Mouse (Mus musculus): ENCODE results near the gene Hdac4. TPM values are rescaled to one million over a fixed set of nuclear protein-coding genes. Genes with fewer than 3 reads are reported as not detected.
A peak's percentile ranks its signal among the peaks of the same experiment; 100 is the strongest.

The Hdac4 gene
- polyA plus RNA-seq, 1 experiment from 2014 or later: 15.0 TPM

DNA sequence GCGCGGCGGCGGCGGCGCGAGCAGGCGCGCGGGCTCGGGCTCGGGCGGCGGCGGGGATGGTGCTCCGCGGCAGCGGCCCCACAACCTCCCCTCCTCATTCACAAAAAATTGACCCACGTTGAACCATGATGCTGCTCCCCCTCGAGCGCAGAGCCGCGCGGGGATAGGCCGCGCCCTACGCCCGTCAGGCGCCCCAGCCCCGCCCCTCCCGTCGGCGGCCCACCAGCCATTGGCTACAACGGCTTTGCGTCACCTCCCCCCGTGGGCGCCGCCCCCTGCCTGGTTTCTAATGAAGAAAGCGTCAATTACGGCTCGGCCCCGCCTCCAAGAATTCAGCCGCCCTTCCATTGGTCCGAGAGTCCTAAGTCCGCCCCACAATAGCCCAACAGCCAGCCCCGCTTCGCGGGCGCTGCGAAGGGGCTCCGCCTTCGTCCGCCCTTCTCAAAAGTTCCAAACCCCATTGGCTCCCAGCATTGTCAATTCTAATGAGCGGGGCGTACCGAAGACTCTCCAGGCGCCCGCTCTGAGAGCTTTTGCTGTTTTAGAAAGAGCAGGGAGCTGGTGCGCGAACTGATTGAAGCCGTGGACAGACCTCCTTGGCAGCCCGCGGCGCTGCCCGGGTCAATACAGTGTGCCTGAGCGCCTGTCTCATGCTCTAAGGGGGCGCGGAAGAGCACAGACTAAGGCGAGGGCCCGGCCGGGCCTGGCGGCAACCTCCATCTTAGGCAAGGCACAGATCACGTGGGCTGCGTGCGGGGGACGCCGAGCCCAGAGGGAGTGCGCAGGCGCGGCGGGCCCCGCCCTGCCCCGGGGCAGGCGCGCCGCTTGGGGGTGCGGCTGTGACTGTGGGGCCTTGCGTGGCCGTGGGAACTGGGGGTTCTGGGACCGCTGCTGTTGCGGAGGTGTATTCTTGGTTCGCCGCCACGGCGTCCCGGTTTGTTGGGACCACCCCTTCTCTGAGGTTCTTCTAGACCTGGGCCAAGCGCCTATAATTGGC lies 15.1 kb downstream of the Hdac4 start:
- peak overlapping the region; percentile 81 for H3K9ac ChIP-seq (ENCODE audit: low read length)
- peaks cover 16% of the 10 kb centered on the region for H3K4me1 ChIP-seq (replicated peaks; ENCODE audit: control insufficient read depth, insufficient read depth, low read length)
- no peaks in the 10 kb centered on the region for H3K9me3 ChIP-seq (ENCODE audit: control insufficient read depth, low read length)
- ATAC-seq (replicated peaks; ENCODE audit: low FRiP score, low TSS enrichment, low read depth): peak; percentile 98
- no peaks in the 10 kb centered on the region for H3K36me3 ChIP-seq (ENCODE audit: control insufficient read depth, insufficient read depth, low read length)
- H3K4me2 ChIP-seq (ENCODE audit: low read length): peak overlapping the region; percentile 71
- WGBS: under 1% methylated on average over 96 of the region's 97 CpGs
- peak overlapping the region; percentile 94 for H3K27ac ChIP-seq (ENCODE audit: low read depth)
- peak; percentile 99 for DNase-seq (ENCODE audit: low spot score)
- peak overlapping the region; percentile 76 for H3K4me3 ChIP-seq (ENCODE audit: low read depth, low read length)
- no peaks in the 10 kb centered on the region for H3K27me3 ChIP-seq (replicated peaks; ENCODE audit: control insufficient read depth, insufficient read depth, low read length)

DNA sequence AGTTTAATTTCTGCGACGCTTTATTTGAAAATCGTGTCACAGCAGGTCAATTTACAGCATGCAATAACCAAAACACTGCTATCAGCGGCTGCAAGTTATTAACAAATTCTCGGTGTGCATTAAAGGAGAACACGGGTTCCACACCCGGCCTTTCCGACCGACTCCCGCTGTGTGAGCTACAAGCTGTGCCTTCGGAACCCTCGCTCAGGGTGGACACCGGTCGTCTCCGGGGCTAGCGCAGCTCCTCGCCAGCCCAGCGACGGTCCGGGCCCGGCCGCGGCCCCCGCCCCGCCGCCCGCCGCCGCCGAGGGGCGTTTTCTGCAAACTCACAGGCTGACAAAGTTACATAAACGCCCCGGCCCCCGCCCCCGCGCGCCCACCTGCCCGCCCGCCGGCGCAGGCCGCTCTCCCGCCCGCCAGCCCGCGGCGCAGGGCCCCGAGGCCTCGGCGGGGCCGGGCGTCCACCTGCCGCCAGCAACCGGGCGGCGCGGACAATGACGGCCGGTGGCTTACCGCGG lies 16.0 kb downstream of the Hdac4 start:
- 0 out of 2 replicates have a peak, but pooled peaks have one; percentile 0 for ATAC-seq (replicated peaks; ENCODE audit: low FRiP score, low TSS enrichment, low read depth)
- Histone ChIP-seq H3K36me3 (ENCODE audit: control insufficient read depth, insufficient read depth, low read length) (no peaks in the 10 kb centered on the region), H3K9ac (ENCODE audit: low read length) (peak overlapping the region; percentile 81), H3K4me1 (replicated peaks; ENCODE audit: control insufficient read depth, insufficient read depth, low read length) (peaks cover 21% of the 10 kb centered on the region), H3K4me2 (ENCODE audit: low read length) (peak overlapping the region; percentile 60), H3K9me3 (ENCODE audit: control insufficient read depth, low read length) (no peaks in the 10 kb centered on the region), H3K4me3 (ENCODE audit: low read depth, low read length) (peak overlapping the region; percentile 76), H3K27ac (ENCODE audit: low read depth) (peak overlapping the region; percentile 74; the same call in 1 of the 2 replicates), H3K27me3 (replicated peaks; ENCODE audit: control insufficient read depth, insufficient read depth, low read length) (no peaks in the 10 kb centered on the region)
- under 1% methylated on average over 51 of the region's 61 CpGs for WGBS
- DNase-seq (ENCODE audit: low spot score): peak; percentile 77

DNA sequence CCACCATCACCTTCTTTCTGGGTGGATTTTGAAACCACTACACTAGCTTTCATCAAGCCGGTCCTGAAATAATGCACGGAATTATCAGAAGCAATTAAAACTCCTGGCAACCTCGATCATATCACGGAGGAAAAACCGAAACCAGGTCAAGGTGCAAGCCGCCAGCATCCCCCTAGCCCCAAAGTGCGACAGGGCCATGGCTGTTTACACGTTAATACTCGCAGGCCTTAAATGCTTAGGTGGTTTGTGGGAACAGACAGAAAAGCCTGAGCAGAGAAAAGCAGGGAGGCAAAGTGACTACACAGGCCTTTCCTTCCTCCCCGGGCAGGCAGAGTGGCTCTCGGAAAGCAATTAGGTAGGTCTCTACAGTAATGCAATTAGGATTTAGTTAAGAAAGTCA lies 16.4 kb downstream of the Hdac4 start:
- Histone ChIP-seq H3K9ac (ENCODE audit: low read length) (peak overlapping the region; percentile 81), H3K4me1 (replicated peaks; ENCODE audit: control insufficient read depth, insufficient read depth, low read length) (peaks cover 25% of the 10 kb centered on the region), H3K36me3 (ENCODE audit: control insufficient read depth, insufficient read depth, low read length) (no peaks in the 10 kb centered on the region), H3K4me3 (ENCODE audit: low read depth, low read length) (peak overlapping the region; percentile 76), H3K27me3 (replicated peaks; ENCODE audit: control insufficient read depth, insufficient read depth, low read length) (no peaks in the 10 kb centered on the region), H3K27ac (ENCODE audit: low read depth) (no peak overlapping the region), H3K9me3 (ENCODE audit: control insufficient read depth, low read length) (no peaks in the 10 kb centered on the region), H3K4me2 (ENCODE audit: low read length) (peak overlapping the region; percentile 60)
- ATAC-seq (replicated peaks; ENCODE audit: low FRiP score, low TSS enrichment, low read depth): no peak
- 7% methylated on average over 11 of the region's 11 CpGs for WGBS
- no peak for DNase-seq (ENCODE audit: low spot score)

DNA sequence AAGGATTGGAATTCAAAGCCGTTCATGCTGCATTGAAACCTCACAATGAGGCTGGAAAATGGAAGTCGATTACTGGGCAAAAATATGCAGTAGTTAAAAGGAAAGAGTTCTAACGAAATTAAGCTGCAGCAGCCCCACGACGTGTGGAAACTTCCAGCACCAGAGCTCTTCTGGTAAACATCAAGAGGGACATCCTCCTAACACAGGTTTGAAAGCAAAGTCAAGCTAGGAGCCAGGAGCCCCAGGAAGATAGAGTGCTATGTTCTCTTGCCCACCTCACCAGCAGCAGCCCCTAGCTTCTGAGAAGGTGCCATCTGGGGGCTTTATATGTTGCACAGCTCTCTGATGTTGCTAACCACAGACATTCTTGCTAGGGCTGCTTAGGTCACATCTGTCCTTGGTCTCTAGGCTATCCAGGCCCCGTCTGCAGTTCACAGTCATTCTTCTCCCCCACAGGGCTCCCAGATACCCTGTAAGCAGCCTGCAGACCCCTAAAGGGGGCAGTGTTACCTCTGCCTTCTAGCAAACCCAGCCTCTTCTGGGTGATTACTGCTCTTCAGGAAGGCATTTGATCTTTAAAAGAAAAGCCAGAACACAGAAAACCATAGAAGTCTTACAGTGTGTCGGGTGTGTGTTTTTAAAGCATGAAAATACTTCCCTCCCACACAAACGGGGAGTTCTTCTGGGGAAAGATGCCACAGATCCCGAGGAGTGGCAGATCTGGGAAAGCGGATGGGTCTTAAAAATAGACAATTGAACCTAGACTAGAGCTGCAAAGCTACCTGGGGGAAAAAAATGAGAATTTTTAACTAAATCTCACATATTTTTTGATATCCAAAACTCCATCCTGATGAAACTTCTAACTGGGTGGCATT lies 17.2 kb downstream of the Hdac4 start:
- Histone ChIP-seq H3K36me3 (ENCODE audit: control insufficient read depth, insufficient read depth, low read length) (no peaks in the 10 kb centered on the region), H3K9ac (ENCODE audit: low read length) (no peak overlapping the region), H3K9me3 (ENCODE audit: control insufficient read depth, low read length) (no peaks in the 10 kb centered on the region), H3K27me3 (replicated peaks; ENCODE audit: control insufficient read depth, insufficient read depth, low read length) (no peaks in the 10 kb centered on the region), H3K4me1 (replicated peaks; ENCODE audit: control insufficient read depth, insufficient read depth, low read length) (peaks cover 29% of the 10 kb centered on the region), H3K4me3 (ENCODE audit: low read depth, low read length) (peak overlapping the region; percentile 76; the same call in 1 of the 2 replicates), H3K27ac (ENCODE audit: low read depth) (no peak overlapping the region), H3K4me2 (ENCODE audit: low read length) (peak overlapping the region; percentile 60)
- WGBS: 40% methylated on average over 10 of the region's 10 CpGs
- DNase-seq (ENCODE audit: low spot score) (peak; percentile 63), ATAC-seq (replicated peaks; ENCODE audit: low FRiP score, low TSS enrichment, low read depth) (no peak)

DNA sequence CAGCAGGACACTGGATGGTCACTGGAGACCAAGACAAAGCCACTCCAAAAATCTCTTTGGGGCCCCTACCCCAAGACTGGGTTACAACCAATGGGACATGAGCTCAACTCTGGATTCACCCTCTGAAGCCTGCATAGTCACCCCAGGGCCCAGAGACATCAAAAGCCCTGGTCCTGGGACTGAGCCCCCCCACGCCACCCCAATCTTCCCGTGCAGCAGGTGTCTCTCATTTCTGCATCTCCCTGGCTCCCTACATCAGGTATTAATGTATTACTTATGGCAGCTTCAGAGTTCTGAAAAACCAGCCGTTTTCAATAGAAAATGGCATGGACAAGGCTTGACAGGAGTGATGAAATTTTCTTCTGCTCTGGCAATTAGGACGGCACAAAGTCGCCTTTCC lies 17.9 kb downstream of the Hdac4 start:
- H3K9me3 ChIP-seq (ENCODE audit: control insufficient read depth, low read length): no peaks in the 10 kb centered on the region
- no peak overlapping the region for H3K9ac ChIP-seq (ENCODE audit: low read length)
- DNase-seq (ENCODE audit: low spot score) (no peak), ATAC-seq (replicated peaks; ENCODE audit: low FRiP score, low TSS enrichment, low read depth) (no peak)
- H3K27ac ChIP-seq (ENCODE audit: low read depth): no peak overlapping the region
- peaks cover 29% of the 10 kb centered on the region for H3K4me1 ChIP-seq (replicated peaks; ENCODE audit: control insufficient read depth, insufficient read depth, low read length)
- H3K4me2 ChIP-seq (ENCODE audit: low read length): no peak overlapping the region
- no peaks in the 10 kb centered on the region for H3K36me3 ChIP-seq (ENCODE audit: control insufficient read depth, insufficient read depth, low read length)
- no peaks in the 10 kb centered on the region for H3K27me3 ChIP-seq (replicated peaks; ENCODE audit: control insufficient read depth, insufficient read depth, low read length)
- H3K4me3 ChIP-seq (ENCODE audit: low read depth, low read length): no peak overlapping the region
- WGBS: 62% methylated on average over 5 of the region's 5 CpGs

DNA sequence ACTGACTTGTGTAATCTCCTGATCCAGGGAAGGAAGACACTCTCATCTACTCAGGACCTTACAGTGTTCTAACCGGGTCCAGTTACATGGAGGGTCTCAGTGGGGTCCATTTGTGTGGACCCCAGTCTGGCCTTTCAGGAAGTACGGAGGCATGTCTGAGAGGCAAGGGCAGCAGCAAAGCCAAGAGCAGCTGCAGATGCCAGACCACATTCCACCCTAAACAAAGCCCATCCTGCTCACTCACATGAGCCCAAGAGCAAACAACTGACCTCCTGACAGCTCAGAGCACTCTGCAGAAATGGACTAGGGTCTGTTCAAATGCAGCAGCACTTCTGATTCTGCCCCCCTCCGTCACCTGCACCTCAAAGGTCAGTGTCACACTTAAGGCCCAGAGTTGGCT lies 18.3 kb downstream of the Hdac4 start:
- DNase-seq (ENCODE audit: low spot score): no peak
- Histone ChIP-seq H3K27ac (ENCODE audit: low read depth) (no peak overlapping the region), H3K27me3 (replicated peaks; ENCODE audit: control insufficient read depth, insufficient read depth, low read length) (no peaks in the 10 kb centered on the region), H3K4me3 (ENCODE audit: low read depth, low read length) (no peak overlapping the region), H3K4me1 (replicated peaks; ENCODE audit: control insufficient read depth, insufficient read depth, low read length) (peaks cover 29% of the 10 kb centered on the region), H3K9me3 (ENCODE audit: control insufficient read depth, low read length) (no peaks in the 10 kb centered on the region), H3K4me2 (ENCODE audit: low read length) (no peak overlapping the region), H3K36me3 (ENCODE audit: control insufficient read depth, insufficient read depth, low read length) (no peaks in the 10 kb centered on the region), H3K9ac (ENCODE audit: low read length) (no peak overlapping the region)
- WGBS: 61% methylated on average over 3 of the region's 3 CpGs
- no peak for ATAC-seq (replicated peaks; ENCODE audit: low FRiP score, low TSS enrichment, low read depth)

DNA sequence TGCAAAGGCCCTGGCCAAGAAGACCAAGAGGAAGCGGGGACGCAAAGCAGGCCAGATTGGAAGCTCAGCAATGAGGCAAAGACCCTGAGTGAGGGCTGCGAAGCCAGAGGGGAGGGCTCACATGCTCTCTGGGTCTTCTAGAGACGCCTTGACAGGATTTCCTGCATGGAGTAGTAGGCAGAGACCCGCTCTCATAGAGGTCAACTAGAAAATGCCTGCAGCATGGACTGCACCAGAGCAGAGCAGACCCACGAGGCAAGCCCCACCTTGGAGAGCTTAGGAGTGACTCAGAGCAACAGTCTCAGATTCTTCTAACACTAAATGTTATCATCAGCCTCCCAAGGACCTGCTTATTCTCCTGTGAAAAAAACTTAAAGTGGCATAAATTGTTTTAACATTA lies 20.2 kb downstream of the Hdac4 start:
- Histone ChIP-seq H3K36me3 (ENCODE audit: control insufficient read depth, insufficient read depth, low read length) (no peaks in the 10 kb centered on the region), H3K27me3 (replicated peaks; ENCODE audit: control insufficient read depth, insufficient read depth, low read length) (no peaks in the 10 kb centered on the region), H3K4me2 (ENCODE audit: low read length) (no peak overlapping the region), H3K4me1 (replicated peaks; ENCODE audit: control insufficient read depth, insufficient read depth, low read length) (peaks cover 25% of the 10 kb centered on the region), H3K4me3 (ENCODE audit: low read depth, low read length) (no peak overlapping the region), H3K9me3 (ENCODE audit: control insufficient read depth, low read length) (no peaks in the 10 kb centered on the region), H3K27ac (ENCODE audit: low read depth) (no peak overlapping the region), H3K9ac (ENCODE audit: low read length) (no peak overlapping the region)
- 72% methylated on average over 6 of the region's 6 CpGs for WGBS
- ATAC-seq (replicated peaks; ENCODE audit: low FRiP score, low TSS enrichment, low read depth) (no peak), DNase-seq (ENCODE audit: low spot score) (no peak)

DNA sequence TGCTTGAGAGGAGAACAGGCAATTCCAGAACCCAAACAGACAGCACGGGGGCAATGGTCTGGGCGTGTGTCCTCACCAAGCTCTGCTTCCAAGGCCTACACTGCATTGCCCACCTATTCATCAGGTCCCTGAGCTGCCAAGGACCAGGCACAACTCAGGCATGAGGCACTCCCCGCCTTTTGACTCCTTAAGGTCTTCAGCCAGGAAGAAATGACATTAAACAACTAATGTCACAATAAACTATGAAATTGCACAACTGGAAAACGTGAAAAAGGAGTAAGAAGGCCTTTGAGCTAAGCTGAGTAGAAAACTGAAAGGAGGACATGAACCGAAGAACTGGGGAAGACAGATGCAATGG lies 20.6 kb downstream of the Hdac4 start:
- H3K27me3 ChIP-seq (replicated peaks; ENCODE audit: control insufficient read depth, insufficient read depth, low read length): no peaks in the 10 kb centered on the region
- 56% methylated on average over 5 of the region's 5 CpGs for WGBS
- H3K4me2 ChIP-seq (ENCODE audit: low read length): no peak overlapping the region
- no peaks in the 10 kb centered on the region for H3K36me3 ChIP-seq (ENCODE audit: control insufficient read depth, insufficient read depth, low read length)
- no peak overlapping the region for H3K9ac ChIP-seq (ENCODE audit: low read length)
- H3K9me3 ChIP-seq (ENCODE audit: control insufficient read depth, low read length): no peaks in the 10 kb centered on the region
- peaks cover 25% of the 10 kb centered on the region for H3K4me1 ChIP-seq (replicated peaks; ENCODE audit: control insufficient read depth, insufficient read depth, low read length)
- no peak overlapping the region for H3K27ac ChIP-seq (ENCODE audit: low read depth)
- no peak overlapping the region for H3K4me3 ChIP-seq (ENCODE audit: low read depth, low read length)
- ATAC-seq (replicated peaks; ENCODE audit: low FRiP score, low TSS enrichment, low read depth) (no peak), DNase-seq (ENCODE audit: low spot score) (no peak)
